Mouse (Mus musculus): ENCODE measurements at regions not wholly inside any gene's neighbourhood (a gene's known extent, or its start where the extent isn't known, plus 50 kb on each side); places are given as distances from the start of the nearest gene placed in this dataset.
A peak's percentile ranks its signal among the peaks of the same experiment; 100 is the strongest.

- peak in 1 of 2 experiments; percentile 10 for DNase-seq (ENCODE audit: low spot score in 2 of 2)
Measured at GRCm38 (mm10) chr14:38062271-38062670, 927.2 kb upstream of the Ghitm start.

GRCm38 (mm10) chr14:38053770-38054169 is 918.7 kb upstream of the Ghitm start:
- no peak for DNase-seq (ENCODE audit: low spot score in 2 of 2)

All from layer of hippocampus, adult 8-10 months (tissue).